ENCODE assay signal across 17 mouse cellular contexts in the genomic region with DNA sequence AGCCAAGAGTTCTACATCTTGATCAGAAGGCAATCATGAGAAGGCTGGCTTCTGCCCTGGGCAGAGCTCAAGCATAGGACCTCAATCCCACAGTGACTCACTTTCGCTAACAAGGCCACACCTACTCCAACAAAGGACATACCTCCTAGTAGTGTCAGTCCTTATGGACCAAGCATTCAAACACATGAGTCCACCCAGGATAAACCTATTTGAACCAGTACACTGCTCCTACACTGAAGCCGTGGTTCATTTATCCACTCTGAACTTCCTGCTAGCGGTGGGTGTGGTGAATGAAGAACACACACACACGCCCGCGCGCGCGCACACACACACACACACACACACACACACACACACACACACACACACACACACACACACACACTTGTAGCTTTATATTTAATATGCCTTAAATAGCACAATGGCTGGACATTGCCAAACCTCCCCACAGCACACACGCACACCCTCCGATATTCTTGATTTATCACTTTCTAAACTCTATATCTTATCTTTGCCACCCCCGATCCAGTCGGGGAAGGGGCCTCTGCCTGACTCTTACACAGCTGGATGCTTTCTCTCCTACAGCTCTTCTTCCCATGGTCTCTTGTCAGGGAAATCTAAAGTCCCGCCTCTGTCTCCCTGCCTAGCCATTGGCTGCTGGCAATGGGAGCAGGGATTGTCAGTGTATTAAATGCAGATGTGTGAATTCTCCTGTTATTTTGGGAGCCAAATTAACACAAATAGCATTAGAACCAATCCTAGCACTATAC. TPM values are rescaled to one million over a fixed set of nuclear protein-coding genes. Genes with fewer than 3 reads are reported as not detected.
DNase-seq lines count a peak whose midpoint lies in the region; ATAC-seq and TF ChIP-seq lines count a peak whose summit lies in the region.
"Had no signal": no experiment of that assay in that cellular context is flagged by ENCODE, and none has a peak within 500 bp of the region (broad histone marks: within the 10 kb centered on the region; RNA-seq: fewer than 3 reads in every experiment).

No protein-coding gene starts in this region.

- no peak overlapping the region for H3K9ac ChIP-seq in embryonic facial prominence, embryonic 14.5 days (ENCODE audit: low read depth, low read length)
- no peak overlapping the region for H3K9ac ChIP-seq in kidney, postnatal 0 days (ENCODE audit: low read depth, low read length)
- H3K9ac ChIP-seq: embryonic facial prominence, embryonic 13.5 days; heart, embryonic 12.5 days; hindbrain, embryonic 15.5 days had no signal

- no peak overlapping the region for H3K27ac ChIP-seq in embryonic facial prominence, embryonic 14.5 days (replicated peaks; ENCODE audit: low read depth, low read length)
- no peak overlapping the region for H3K27ac ChIP-seq in embryonic facial prominence, embryonic 10.5 days (replicated peaks)
- no peak overlapping the region for H3K27ac ChIP-seq in kidney, postnatal 0 days
- H3K27ac ChIP-seq in kidney, adult 2 months (ENCODE audit: insufficient read depth, low read depth, low read length), result no peak overlapping the region
- no peak overlapping the region for H3K27ac ChIP-seq in gastrocnemius, adult 2 months
- H3K27ac ChIP-seq: embryonic facial prominence, embryonic 13.5 days; heart, adult 2 months; hindbrain, embryonic 15.5 days had no signal

- H3K4me3 ChIP-seq in embryonic facial prominence, embryonic 14.5 days (ENCODE audit: low read depth, low read length), result no peak overlapping the region
- no peak overlapping the region for H3K4me3 ChIP-seq in embryonic facial prominence, embryonic 10.5 days
- no peak overlapping the region for H3K4me3 ChIP-seq in kidney, postnatal 0 days (replicated peaks; ENCODE audit: low read depth, low read length)
- no peak overlapping the region for H3K4me3 ChIP-seq in kidney, adult 2 months (ENCODE audit: insufficient read depth, low read depth, low read length)
- H3K4me3 ChIP-seq in gastrocnemius, adult 2 months, result no peak overlapping the region
- H3K4me3 ChIP-seq: embryonic facial prominence, embryonic 13.5 days; heart, adult 2 months; heart, embryonic 12.5 days; hindbrain, embryonic 15.5 days had no signal

- no peak for TF ChIP-seq CTCF in kidney, postnatal 0 days (IDR thresholded peaks at IDR 0.05; ENCODE audit: low read depth)
- no peak for TF ChIP-seq CTCF in kidney, adult 2 months (conservative IDR thresholded peaks at IDR 0.05; ENCODE audit: insufficient read depth, insufficient read length, low read depth, low read length)
- TF ChIP-seq CTCF in gastrocnemius, adult 2 months (IDR thresholded peaks at IDR 0.05), result no peak

- WGBS in embryonic facial prominence, embryonic 14.5 days, result 75% methylated on average over 14 of the region's 14 CpGs
- 85% methylated on average over 14 of the region's 14 CpGs for WGBS in embryonic facial prominence, embryonic 10.5 days
- whole genome bisulfite sequencing in kidney, postnatal 0 days, result 68% methylated on average over 14 of the region's 14 CpGs
- WGBS in kidney, adult 2 months, result 71% methylated on average over 14 of the region's 14 CpGs

- H3K36me3 ChIP-seq in embryonic facial prominence, embryonic 14.5 days (ENCODE audit: control insufficient read depth, insufficient read depth, low read length), result no peaks in the 10 kb centered on the region
- no peaks in the 10 kb centered on the region for H3K36me3 ChIP-seq in embryonic facial prominence, embryonic 10.5 days (replicated peaks)
- no peaks in the 10 kb centered on the region for H3K36me3 ChIP-seq in kidney, postnatal 0 days (ENCODE audit: insufficient read depth, low read length)
- H3K36me3 ChIP-seq in kidney, adult 2 months (ENCODE audit: control insufficient read depth, insufficient read depth, low read length), result no peaks in the 10 kb centered on the region
- H3K36me3 ChIP-seq: embryonic facial prominence, embryonic 13.5 days; heart, embryonic 12.5 days; hindbrain, embryonic 15.5 days had no signal

- TF ChIP-seq POLR2A in kidney, adult 2 months (IDR thresholded peaks at IDR 0.05; ENCODE audit: low read depth, low read length), result no peak

- no peak for ATAC-seq in embryonic facial prominence, embryonic 14.5 days (ENCODE audit: low read depth)
- ATAC-seq in kidney, postnatal 0 days (replicated peaks; ENCODE audit: low FRiP score, low read depth), result no peak
- ATAC-seq: forebrain, embryonic 14.5 days had no signal

- no peaks in the 10 kb centered on the region for H3K27me3 ChIP-seq in embryonic facial prominence, embryonic 14.5 days (replicated peaks; ENCODE audit: control insufficient read depth, insufficient read depth, low read length)
- H3K27me3 ChIP-seq in embryonic facial prominence, embryonic 10.5 days (replicated peaks; ENCODE audit: low read depth, poor library complexity, severe bottlenecking), result no peaks in the 10 kb centered on the region
- no peaks in the 10 kb centered on the region for H3K27me3 ChIP-seq in kidney, postnatal 0 days (ENCODE audit: insufficient read depth, low read length)
- H3K27me3 ChIP-seq in kidney, adult 2 months (replicated peaks; ENCODE audit: control insufficient read depth, insufficient read depth, low read length), result no peaks in the 10 kb centered on the region
- H3K27me3 ChIP-seq: embryonic facial prominence, embryonic 13.5 days; heart, embryonic 12.5 days; hindbrain, embryonic 15.5 days had no signal

- H3K4me1 ChIP-seq in embryonic facial prominence, embryonic 14.5 days (ENCODE audit: control insufficient read depth, insufficient read depth, low read length), result no peaks in the 10 kb centered on the region
- no peaks in the 10 kb centered on the region for H3K4me1 ChIP-seq in embryonic facial prominence, embryonic 10.5 days
- H3K4me1 ChIP-seq in kidney, postnatal 0 days (replicated peaks; ENCODE audit: insufficient read depth, low read length), result no peaks in the 10 kb centered on the region
- no peaks in the 10 kb centered on the region for H3K4me1 ChIP-seq in kidney, adult 2 months (ENCODE audit: control insufficient read depth, insufficient read depth, low read length)
- H3K4me1 ChIP-seq: embryonic facial prominence, embryonic 13.5 days; heart, embryonic 12.5 days; hindbrain, embryonic 15.5 days had no signal

- peak; percentile 16 for DNase-seq in embryonic facial prominence, embryonic 14.5 days (ENCODE audit: low spot score)
- no peak for DNase-seq in embryonic facial prominence, embryonic 10.5 days (ENCODE audit: low spot score)
- DNase-seq in kidney, postnatal 0 days (ENCODE audit: low spot score), result peak; percentile 24
- DNase-seq in kidney, adult 2 months, result no peak
- DNase-seq in 416B (ENCODE audit: low read depth) (peak; percentile 13), R1 (ENCODE audit: low read depth, low spot score) (peak; percentile 0)
- DNase-seq in testis, postnatal 14 days (ENCODE audit: low spot score), result no peak
- DNase-seq in gastrocnemius, adult 2 months, result no peak
- DNase-seq: adrenal gland, postnatal 10 days; cerebellum, adult 11 months; cerebellum, adult 9-10 months; cerebellum, postnatal 25 days; heart, adult 2 months had no signal

- intact Hi-C loops in gastrocnemius, adult 2 months (cut with DNase I), result no loop called here

- no peak overlapping the region for H3K4me2 ChIP-seq in embryonic facial prominence, embryonic 14.5 days (ENCODE audit: low read depth, low read length)
- no peak overlapping the region for H3K4me2 ChIP-seq in kidney, postnatal 0 days (ENCODE audit: low read length)
- H3K4me2 ChIP-seq: embryonic facial prominence, embryonic 13.5 days; heart, embryonic 12.5 days; hindbrain, embryonic 15.5 days had no signal

- no peaks in the 10 kb centered on the region for H3K9me3 ChIP-seq in embryonic facial prominence, embryonic 14.5 days (ENCODE audit: control insufficient read depth, low read length)
- H3K9me3 ChIP-seq in embryonic facial prominence, embryonic 10.5 days, result no peaks in the 10 kb centered on the region
- H3K9me3 ChIP-seq in kidney, postnatal 0 days (replicated peaks; ENCODE audit: low read length), result no peaks in the 10 kb centered on the region
- H3K9me3 ChIP-seq: embryonic facial prominence, embryonic 13.5 days; heart, embryonic 12.5 days; hindbrain, embryonic 15.5 days had no signal

RNA-seq across cellular contexts. Expression of a gene that starts 55.2 kb away (rescaled TPM):
- 41.3 and 49.7 TPM in 2 replicates for polyA plus RNA-seq in embryonic facial prominence, embryonic 14.5 days (2014; fragmentation: Nextera tagmentation; extraction: Ambion mirVana)
- 67.8 and 72.3 TPM in 2 replicates for polyA plus RNA-seq in embryonic facial prominence, embryonic 10.5 days (2016; fragmentation: Nextera tagmentation; extraction: Ambion mirVana)
- polyA plus RNA-seq in kidney, postnatal 0 days (2015; fragmentation: Nextera tagmentation; extraction: Ambion mirVana), result 32.5 and 34.1 TPM in 2 replicates
- 18.4 and 24.4 TPM in 2 replicates for polyA plus RNA-seq in kidney, adult 2 months (2012; rRNA removed)
- 10 to 100 TPM; 10.6 to 11.2 TPM for total RNA-seq in gastrocnemius, adult 2 months (2021)

Comparison
In these comparisons a context has a peak if more than half of its experiments do, and no peak if none do; other contexts are left out.
1. DNase-seq: peak in embryonic facial prominence, embryonic 14.5 days (single experiment), kidney, postnatal 0 days (single experiment), 416B (single experiment) and R1 (single experiment); none in embryonic facial prominence, embryonic 10.5 days (single experiment), kidney, adult 2 months (single experiment), testis, postnatal 14 days (single experiment) and gastrocnemius, adult 2 months (single experiment).